Mouse (Mus musculus): ENCODE data around the gene Spag17. TPM values are rescaled to one million over a fixed set of nuclear protein-coding genes. Genes with fewer than 3 reads are reported as not detected.

The Spag17 gene
- polyA plus RNA-seq, 1 experiment from 2014 or later, result 0.29 TPM

- no peaks in the 10 kb centered on the region for H3K27me3 ChIP-seq (ENCODE audit: control insufficient read depth, insufficient read depth, low read length)
- H3K36me3 ChIP-seq (ENCODE audit: control insufficient read depth, insufficient read depth, low read length), result peaks cover 29% of the 10 kb centered on the region
- DNase-seq (no peak), ATAC-seq (ENCODE audit: low FRiP score, low TSS enrichment) (no peak)
- 0 out of 2 replicates have a peak overlapping the region, but pooled peaks have one; percentile 86 for H3K4me3 ChIP-seq (replicated peaks; ENCODE audit: low read depth, low read length)
- H3K4me2 ChIP-seq (ENCODE audit: low read length), result peak overlapping the region; percentile 83
- no peak overlapping the region; the same call in 1 of the 2 replicates for H3K9ac ChIP-seq (replicated peaks; ENCODE audit: low read length)
- WGBS, result 88% methylated on average over 2 of the region's 2 CpGs
- H3K27ac ChIP-seq (replicated peaks; ENCODE audit: low read depth, low read length), result no peak overlapping the region
- H3K9me3 ChIP-seq (ENCODE audit: control insufficient read depth, low read length), result no peaks in the 10 kb centered on the region
- H3K4me1 ChIP-seq (ENCODE audit: control insufficient read depth, insufficient read depth, low read length), result peaks cover 14% of the 10 kb centered on the region; the same call in 1 of the 2 replicates
These were observed 278.4 kb downstream of the Spag17 start for GRCm38 (mm10) chr3:100163556-100163955.

GRCm38 (mm10) chr3:100164991-100165390 lies 279.8 kb downstream of the Spag17 start:
- DNase-seq (no peak), ATAC-seq (ENCODE audit: low FRiP score, low TSS enrichment) (no peak)
- H3K9ac ChIP-seq (replicated peaks; ENCODE audit: low read length), result no peak overlapping the region
- H3K36me3 ChIP-seq (ENCODE audit: control insufficient read depth, insufficient read depth, low read length), result peaks cover 22% of the 10 kb centered on the region; the same call in 1 of the 2 replicates
- no peak overlapping the region for H3K4me2 ChIP-seq (ENCODE audit: low read length)
- peaks cover 14% of the 10 kb centered on the region; the same call in 1 of the 2 replicates for H3K4me1 ChIP-seq (ENCODE audit: control insufficient read depth, insufficient read depth, low read length)
- no peaks in the 10 kb centered on the region for H3K27me3 ChIP-seq (ENCODE audit: control insufficient read depth, insufficient read depth, low read length)
- no peak overlapping the region for H3K4me3 ChIP-seq (replicated peaks; ENCODE audit: low read depth, low read length)
- no peaks in the 10 kb centered on the region for H3K9me3 ChIP-seq (ENCODE audit: control insufficient read depth, low read length)
- H3K27ac ChIP-seq (replicated peaks; ENCODE audit: low read depth, low read length), result no peak overlapping the region

GRCm38 (mm10) chr3:100176031-100176430 lies 290.8 kb downstream of the Spag17 start:
- Histone ChIP-seq H3K9ac (replicated peaks; ENCODE audit: low read length) (no peak overlapping the region), H3K4me1 (ENCODE audit: control insufficient read depth, insufficient read depth, low read length) (no peaks in the 10 kb centered on the region), H3K27me3 (ENCODE audit: control insufficient read depth, insufficient read depth, low read length) (no peaks in the 10 kb centered on the region), H3K4me2 (ENCODE audit: low read length) (no peak overlapping the region), H3K27ac (replicated peaks; ENCODE audit: low read depth, low read length) (no peak overlapping the region), H3K9me3 (ENCODE audit: control insufficient read depth, low read length) (no peaks in the 10 kb centered on the region), H3K36me3 (ENCODE audit: control insufficient read depth, insufficient read depth, low read length) (peaks cover 94% of the 10 kb centered on the region), H3K4me3 (replicated peaks; ENCODE audit: low read depth, low read length) (no peak overlapping the region)
- DNase-seq (no peak), ATAC-seq (ENCODE audit: low FRiP score, low TSS enrichment) (no peak)
- WGBS, result 93% methylated on average over 2 of the region's 2 CpGs

- WGBS, result 90% methylated on average over 3 of the region's 3 CpGs
- peaks cover 91% of the 10 kb centered on the region for H3K36me3 ChIP-seq (ENCODE audit: control insufficient read depth, insufficient read depth, low read length)
- H3K27me3 ChIP-seq (ENCODE audit: control insufficient read depth, insufficient read depth, low read length), result no peaks in the 10 kb centered on the region
- H3K4me2 ChIP-seq (ENCODE audit: low read length), result no peak overlapping the region
- DNase-seq (no peak), ATAC-seq (ENCODE audit: low FRiP score, low TSS enrichment) (no peak)
- H3K4me1 ChIP-seq (ENCODE audit: control insufficient read depth, insufficient read depth, low read length), result no peaks in the 10 kb centered on the region
- H3K9me3 ChIP-seq (ENCODE audit: control insufficient read depth, low read length), result no peaks in the 10 kb centered on the region
- H3K4me3 ChIP-seq (replicated peaks; ENCODE audit: low read depth, low read length), result no peak overlapping the region
- H3K27ac ChIP-seq (replicated peaks; ENCODE audit: low read depth, low read length), result no peak overlapping the region
- H3K9ac ChIP-seq (replicated peaks; ENCODE audit: low read length), result no peak overlapping the region
These were observed 295.3 kb downstream of the Spag17 start for GRCm38 (mm10) chr3:100180471-100180870.

GRCm38 (mm10) chr3:100189444-100189843 lies 304.2 kb downstream of the Spag17 start:
- ATAC-seq (ENCODE audit: low FRiP score, low TSS enrichment), result peak; percentile 73
- H3K27me3 ChIP-seq (ENCODE audit: control insufficient read depth, insufficient read depth, low read length), result no peaks in the 10 kb centered on the region
- no peaks in the 10 kb centered on the region for H3K4me1 ChIP-seq (ENCODE audit: control insufficient read depth, insufficient read depth, low read length)
- H3K27ac ChIP-seq (replicated peaks; ENCODE audit: low read depth, low read length), result no peak overlapping the region
- 40% methylated on average over 1 of the region's 1 CpGs for WGBS
- peaks cover 68% of the 10 kb centered on the region for H3K36me3 ChIP-seq (ENCODE audit: control insufficient read depth, insufficient read depth, low read length)
- no peak overlapping the region for H3K4me3 ChIP-seq (replicated peaks; ENCODE audit: low read depth, low read length)
- DNase-seq, result peak; percentile 91
- H3K9ac ChIP-seq (replicated peaks; ENCODE audit: low read length), result no peak overlapping the region
- H3K4me2 ChIP-seq (ENCODE audit: low read length), result no peak overlapping the region
- H3K9me3 ChIP-seq (ENCODE audit: control insufficient read depth, low read length), result no peaks in the 10 kb centered on the region

GRCm38 (mm10) chr3:100189861-100190260 lies 304.7 kb downstream of the Spag17 start:
- Histone ChIP-seq H3K4me3 (replicated peaks; ENCODE audit: low read depth, low read length) (no peak overlapping the region), H3K9me3 (ENCODE audit: control insufficient read depth, low read length) (no peaks in the 10 kb centered on the region), H3K27ac (replicated peaks; ENCODE audit: low read depth, low read length) (no peak overlapping the region), H3K4me1 (ENCODE audit: control insufficient read depth, insufficient read depth, low read length) (no peaks in the 10 kb centered on the region), H3K27me3 (ENCODE audit: control insufficient read depth, insufficient read depth, low read length) (no peaks in the 10 kb centered on the region), H3K4me2 (ENCODE audit: low read length) (no peak overlapping the region), H3K9ac (replicated peaks; ENCODE audit: low read length) (no peak overlapping the region), H3K36me3 (ENCODE audit: control insufficient read depth, insufficient read depth, low read length) (peaks cover 67% of the 10 kb centered on the region)
- WGBS, result 80% methylated on average over 11 of the region's 11 CpGs
- peak; percentile 51; the same call in 1 of the 2 replicates for ATAC-seq (ENCODE audit: low FRiP score, low TSS enrichment)
- no peak for DNase-seq

All from midbrain, embryonic 14.5 days (tissue).